Mouse (Mus musculus): ENCODE results near the gene Adamtsl1. TPM values are rescaled to one million over a fixed set of nuclear protein-coding genes. Genes with fewer than 3 reads are reported as not detected.
A peak's percentile ranks its signal among the peaks of the same experiment; 100 is the strongest.

The Adamtsl1 gene
- polyA plus RNA-seq, 1 experiment, result 7.0 TPM

DNA sequence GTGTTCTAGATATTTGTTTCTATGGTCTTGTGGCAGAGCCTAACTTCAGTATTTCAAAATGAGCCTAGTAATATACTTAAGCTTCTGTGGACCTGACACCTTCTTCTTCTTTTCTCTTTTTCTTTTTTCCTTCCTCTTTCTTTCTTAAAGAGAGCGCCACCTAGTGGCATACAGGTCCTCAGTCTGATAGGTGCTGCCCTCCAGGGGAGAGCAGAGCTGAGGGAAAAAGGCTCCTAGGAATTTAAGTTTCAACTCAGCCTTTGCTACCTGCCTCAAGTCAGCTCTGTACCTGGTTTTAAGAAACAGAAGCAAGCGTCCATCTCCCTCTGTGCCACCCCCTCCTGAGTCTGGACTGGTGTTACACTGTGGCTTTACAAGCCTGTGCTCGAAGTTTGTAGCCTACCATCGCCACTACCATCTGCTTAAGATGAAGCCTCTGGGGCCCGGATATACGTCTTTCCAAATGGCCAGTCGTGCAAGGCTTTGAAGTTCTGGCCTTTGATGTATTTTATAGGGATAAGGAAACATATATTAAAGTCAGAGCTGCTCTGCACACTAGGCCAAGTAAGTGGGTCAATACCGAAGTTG, 510.7 kb downstream of the Adamtsl1 start:
- DNase-seq (ENCODE audit: extremely low spot score in 1 of 2, low spot score in 1 of 2), result peak in 1 of 2 experiments; percentile 58

DNA sequence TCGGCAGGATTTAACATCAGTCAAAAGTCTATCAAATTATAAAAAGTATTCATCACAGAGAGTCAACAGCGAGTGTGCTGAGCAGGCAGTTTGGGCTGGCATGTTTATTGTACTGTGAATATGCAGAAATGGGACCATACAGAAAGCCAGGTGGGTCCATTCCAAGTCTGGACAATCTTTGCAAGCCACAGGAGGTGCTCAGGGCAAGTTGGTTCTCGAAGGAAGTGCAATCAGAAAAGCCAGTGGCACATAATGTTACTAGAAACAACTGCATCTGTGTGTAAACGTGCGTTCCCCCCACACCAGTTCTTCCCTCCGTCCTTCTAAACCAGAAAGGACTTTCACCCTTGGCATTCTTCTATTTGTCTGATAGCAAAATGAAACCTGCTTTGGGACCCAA, 515.5 kb downstream of the Adamtsl1 start:
- no peak for DNase-seq (ENCODE audit: extremely low spot score in 1 of 2, low spot score in 1 of 2)

DNA sequence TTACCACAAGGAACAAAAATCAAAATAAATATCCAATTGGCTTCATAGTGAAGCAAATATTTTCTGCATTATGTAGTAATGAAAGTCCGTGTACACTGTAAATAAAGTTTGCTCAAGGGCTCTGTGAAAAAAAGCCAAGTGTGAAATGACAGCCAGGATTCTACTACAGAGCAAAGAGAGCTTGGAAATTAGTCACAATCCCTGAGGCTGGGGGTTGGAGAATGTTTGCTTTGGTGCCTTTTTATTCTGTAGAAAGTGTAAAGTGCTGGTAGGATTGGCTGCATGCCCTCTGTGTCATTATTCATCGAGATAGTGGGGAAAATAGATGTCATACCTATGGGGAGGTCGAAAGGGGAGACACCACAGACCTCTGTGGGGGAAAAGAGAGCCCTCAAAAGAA, 516.2 kb downstream of the Adamtsl1 start:
- DNase-seq (ENCODE audit: extremely low spot score in 1 of 2, low spot score in 1 of 2), result no peak

DNA sequence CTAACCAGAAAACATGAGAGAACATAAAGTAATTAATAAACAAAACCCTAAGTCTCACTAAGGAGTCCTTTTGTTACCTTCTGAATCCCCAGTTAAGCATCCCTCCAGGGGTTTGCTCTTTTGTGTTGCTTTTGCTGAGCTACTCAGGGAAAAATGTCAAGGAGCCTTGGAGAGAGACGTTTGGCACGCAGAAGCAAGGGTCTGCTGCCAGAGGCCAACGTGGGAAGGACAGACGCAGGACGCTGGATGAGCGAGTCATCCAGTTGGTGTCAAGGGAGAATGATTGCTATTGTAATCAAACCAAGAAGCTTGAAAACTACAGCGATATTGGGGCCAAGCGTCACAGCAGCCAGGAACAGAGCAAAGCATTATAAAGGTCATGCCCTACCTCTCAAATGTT, 517.1 kb downstream of the Adamtsl1 start:
- no peak for DNase-seq (ENCODE audit: extremely low spot score in 1 of 2, low spot score in 1 of 2)

DNA sequence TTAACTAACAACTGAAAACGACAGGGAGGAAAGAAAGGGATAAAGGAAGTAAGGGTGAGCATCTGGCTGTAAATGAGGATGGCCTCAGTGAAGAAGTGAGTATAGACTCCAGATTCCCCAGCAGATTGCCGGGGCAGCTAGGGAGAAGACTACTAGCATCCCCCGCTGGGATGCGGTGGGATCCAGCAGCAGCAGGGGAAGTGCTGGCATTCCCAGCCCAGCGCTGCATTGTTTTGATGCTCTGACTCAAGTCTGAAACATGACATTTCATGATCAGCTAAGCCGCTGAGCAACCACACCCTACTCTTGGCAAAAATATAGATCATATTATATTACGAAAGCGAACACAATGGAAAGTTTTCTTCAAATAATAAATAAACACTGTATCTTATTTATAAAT, 526.9 kb downstream of the Adamtsl1 start:
- peak in 1 of 2 experiments; percentile 11 for DNase-seq (ENCODE audit: extremely low spot score in 1 of 2, low spot score in 1 of 2)

DNA sequence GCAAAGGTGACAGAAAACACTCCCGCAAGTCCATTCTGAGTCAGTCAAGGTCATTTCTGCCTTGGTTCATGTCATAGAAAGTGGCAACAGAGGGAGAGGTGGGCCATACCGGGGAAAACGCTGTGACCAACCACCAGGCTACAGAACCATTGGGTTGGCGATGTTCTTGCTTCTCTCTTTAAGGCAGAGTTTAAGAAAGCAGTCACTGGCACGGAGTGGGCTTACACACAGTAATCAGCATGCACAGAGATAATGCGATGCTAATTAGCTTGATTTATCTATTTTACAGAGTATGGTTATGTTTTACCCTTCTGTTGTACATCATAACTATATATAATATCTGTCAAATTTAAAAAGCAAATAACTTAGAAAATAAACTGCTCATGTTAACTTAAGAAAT, 531.5 kb downstream of the Adamtsl1 start:
- no peak for DNase-seq (ENCODE audit: extremely low spot score in 1 of 2, low spot score in 1 of 2)

DNA sequence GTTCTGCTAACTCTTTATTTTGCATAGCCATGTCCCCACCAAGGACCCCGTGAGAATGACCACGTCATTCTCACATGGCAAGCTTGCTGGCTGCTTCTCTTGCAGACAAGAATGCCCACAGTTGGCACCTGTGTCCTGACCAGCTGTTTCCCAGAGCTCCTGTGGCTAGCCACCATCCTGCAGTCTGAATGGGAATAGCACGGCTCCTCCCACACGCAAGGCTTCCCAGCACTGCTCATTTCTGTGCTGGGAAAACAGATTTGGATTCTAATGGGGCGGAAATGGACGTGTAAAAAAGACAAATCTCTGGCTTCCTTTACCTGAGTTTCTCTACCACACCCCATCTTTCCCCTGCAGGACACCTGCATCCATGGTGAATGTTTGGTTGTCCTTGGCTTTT, 531.9 kb downstream of the Adamtsl1 start:
- peak; percentile 14 to 49 for DNase-seq (ENCODE audit: extremely low spot score in 1 of 2, low spot score in 1 of 2)

DNA sequence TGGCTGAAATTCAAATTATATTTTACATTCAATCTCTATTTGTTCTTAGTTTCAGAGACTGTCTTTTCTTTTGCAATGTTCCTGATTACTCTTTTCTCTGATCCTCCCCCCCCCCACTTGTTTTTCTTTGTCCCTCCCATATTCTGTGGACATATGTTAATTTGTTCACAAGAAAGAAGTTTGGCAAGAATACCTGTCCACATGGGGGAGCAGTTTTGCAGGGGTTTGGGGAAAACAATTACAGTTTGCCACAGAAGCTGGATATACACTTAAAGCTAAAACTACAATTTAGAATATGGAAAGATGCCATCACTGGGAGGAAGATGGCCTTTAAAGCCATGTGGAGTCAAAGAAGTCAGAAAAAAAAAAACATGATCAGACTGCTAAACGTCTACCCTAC, 532.9 kb downstream of the Adamtsl1 start:
- DNase-seq (ENCODE audit: extremely low spot score in 1 of 2, low spot score in 1 of 2), result no peak

DNA sequence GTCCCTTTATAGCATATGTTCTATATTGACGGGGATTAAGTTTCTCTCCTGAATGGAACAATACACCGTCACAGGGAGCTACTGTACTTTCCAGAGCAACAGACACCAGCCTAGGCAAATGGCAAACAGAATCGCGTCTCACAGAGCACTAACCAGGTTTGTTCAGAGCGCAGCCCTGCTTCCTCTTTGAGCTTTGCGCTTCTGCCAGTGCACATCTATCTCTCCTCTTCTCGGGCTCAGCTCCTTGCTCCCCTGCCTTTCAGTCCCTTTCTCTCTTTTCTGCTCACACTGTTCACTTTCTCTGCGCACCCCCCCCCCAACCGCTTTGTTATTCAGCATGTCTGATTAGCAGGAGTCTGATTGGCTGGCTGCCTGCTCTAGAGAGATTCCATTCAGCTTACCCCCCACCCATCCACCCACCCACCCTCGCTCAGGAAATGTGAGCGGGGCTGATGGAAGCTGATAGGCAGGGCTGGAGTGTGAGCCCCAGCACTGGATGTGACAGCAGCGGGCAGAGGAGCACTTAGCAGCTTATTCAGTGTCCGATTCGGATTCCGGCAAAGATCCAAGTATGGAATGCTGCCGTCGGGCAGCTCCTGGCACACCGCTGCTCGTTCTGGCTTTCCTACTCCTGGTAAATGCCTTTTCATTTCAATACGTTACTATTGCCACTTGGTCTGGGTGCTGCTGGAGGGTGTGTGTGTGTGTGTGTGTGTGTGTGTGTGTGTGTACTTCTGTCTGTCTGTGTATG, 539.7 kb downstream of the Adamtsl1 start:
- DNase-seq (ENCODE audit: extremely low spot score in 1 of 2, low spot score in 1 of 2), result peak in 1 of 2 experiments; percentile 53

DNA sequence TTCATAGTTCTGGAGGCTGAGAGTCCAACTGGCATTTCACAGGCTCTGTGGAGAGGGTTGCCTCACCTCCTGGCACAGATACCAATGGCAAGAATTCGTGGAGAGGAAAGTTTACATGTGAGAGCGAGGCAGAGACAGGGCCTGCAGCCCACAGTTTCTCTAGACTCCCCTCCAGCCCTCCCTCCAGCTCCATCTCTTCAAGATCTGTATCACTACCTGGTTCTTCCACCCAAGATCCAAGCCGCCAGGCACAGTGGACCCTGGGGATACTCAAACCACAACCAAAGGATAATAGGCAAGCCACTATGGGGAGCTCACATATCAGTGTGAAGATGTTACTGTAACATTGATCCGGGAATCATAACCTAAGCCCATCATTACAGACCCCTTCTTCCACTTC, 546.6 kb downstream of the Adamtsl1 start:
- no peak for DNase-seq (ENCODE audit: extremely low spot score in 1 of 2, low spot score in 1 of 2)

DNA sequence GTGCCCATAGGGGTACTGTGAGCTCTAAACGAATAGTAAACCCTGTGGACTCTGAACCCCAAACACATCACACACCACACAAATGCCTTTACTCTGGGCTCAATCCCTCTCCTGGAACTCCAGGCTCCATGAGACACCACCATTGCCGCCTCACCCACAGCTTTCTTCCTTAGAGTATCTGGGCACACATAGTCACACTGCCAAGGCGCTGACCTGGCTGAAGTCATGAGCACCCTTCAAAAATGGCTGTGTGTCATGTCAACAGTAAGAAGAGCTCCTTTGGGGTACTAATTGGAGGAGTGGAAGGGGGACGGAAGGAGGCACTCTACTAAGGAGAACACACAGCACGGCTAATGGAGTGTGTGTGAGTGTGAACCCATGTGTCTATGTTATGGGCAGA, 554.4 kb downstream of the Adamtsl1 start:
- no peak for DNase-seq (ENCODE audit: extremely low spot score in 1 of 2, low spot score in 1 of 2)

DNA sequence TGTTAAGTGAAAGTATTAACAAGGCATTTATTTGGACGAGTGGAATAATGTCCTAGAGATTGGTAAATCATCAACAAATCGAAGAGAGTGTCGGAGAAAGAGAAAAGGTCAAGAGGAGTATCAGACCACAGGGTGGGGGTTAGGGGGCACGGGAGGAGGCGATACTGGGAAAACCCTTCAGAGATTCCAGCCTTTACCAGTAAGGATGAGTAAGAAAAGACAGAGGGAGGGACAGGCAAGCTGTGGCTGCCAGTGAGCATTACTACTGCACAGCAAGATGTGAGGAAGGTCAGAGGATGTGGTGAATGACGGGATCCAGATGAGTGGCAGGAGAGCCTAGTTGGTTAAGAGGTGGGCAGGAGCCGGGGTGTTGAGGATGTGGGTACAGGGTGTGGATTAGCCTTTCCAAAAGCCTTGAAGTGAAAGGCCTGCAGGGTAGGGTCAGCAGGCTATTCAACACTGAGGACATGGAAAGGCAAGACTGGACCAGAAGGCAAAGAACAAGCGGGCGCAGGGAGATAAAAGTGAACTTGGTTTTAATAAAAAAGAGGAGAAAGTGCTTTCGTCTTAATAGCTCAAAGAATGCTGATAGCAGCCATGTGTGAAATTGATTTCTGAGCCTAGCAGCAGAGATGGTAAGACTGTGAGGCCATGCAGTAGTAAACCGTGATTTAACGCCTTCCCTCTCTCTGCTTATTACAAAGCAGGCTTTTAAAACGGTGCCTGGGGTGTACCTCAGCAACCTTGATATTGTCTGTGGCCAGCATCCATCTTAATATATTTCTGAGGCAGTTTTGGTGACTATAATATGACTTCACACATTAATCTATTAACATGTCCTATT, 555.1 kb downstream of the Adamtsl1 start:
- no peak for DNase-seq (ENCODE audit: extremely low spot score in 1 of 2, low spot score in 1 of 2)

DNA sequence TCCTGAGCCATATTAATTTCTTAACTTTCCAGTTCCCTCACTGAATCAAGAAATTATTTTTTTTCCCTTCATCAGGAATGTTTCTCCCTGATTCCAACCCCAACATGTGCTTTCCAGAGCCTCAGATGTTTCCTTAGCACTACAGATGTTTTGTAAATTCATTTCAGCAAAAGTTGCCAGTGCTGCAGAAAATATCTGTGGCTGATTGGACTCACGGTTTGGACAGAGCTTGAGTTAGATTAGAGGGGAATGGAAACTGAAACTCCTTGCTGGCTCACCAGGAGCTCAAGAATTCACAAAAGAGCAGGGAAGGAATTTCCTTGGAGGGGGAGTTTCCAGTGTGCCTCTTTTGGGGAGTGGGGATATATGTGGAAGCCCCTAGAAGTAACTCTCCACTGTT, 560.9 kb downstream of the Adamtsl1 start:
- no peak for DNase-seq (ENCODE audit: extremely low spot score in 1 of 2, low spot score in 1 of 2)

DNA sequence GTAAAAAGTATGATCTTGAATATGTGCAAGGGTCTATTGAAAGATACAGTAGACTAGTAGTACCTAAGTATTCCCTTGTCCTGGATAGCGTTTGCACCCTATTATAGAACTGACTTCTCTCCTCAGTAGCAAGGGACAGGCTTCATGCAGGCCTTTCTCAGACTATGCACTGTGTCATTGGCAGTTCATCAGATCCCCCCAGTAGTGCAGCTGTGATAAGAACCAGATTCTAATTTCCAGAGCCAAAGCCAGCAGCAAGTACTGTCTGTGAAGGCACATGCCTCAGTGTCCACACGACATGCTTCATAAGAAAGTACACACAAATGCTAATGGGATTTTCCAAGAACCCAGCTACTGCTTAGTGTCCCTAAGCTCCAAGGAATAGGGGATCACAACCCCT, 563.4 kb downstream of the Adamtsl1 start:
- no peak for DNase-seq (ENCODE audit: extremely low spot score in 1 of 2, low spot score in 1 of 2)

DNA sequence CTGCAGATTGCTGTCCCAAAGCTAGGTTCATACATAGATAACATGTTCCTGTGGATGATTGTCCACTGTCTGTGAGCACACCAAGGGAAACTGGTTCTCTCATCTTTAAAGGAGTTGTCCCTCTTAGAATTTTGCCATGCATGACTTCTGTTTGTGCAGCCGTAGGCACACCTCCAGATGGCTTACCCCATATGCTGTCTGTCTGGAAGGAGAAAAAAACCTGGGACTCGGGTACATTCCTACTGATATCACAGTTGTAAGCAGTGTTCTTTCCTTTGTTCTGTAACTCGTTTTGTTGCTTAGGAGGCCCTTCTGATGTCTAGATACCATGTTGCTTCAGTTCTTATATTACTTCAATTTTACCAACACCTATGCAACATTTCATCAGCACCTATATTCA, 563.9 kb downstream of the Adamtsl1 start:
- DNase-seq (ENCODE audit: extremely low spot score in 1 of 2, low spot score in 1 of 2), result peak in 1 of 2 experiments; percentile 37

DNA sequence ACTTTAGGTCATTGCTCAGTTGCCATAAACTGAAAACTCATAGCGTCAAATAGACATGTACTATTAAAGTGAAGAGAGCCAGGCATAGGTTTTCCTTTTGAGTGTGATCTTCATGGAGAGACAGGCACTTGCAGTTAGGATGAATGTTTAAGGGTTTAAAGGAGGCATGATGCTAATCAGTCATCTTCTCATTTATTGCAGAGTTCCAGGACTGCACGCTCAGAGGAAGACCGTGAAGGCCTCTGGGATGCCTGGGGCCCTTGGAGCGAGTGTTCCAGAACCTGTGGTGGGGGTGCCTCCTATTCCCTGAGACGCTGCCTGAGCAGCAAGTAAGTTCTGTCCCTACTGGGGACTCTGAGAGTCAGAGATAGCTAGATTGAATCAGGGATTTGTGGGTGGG, 573.5 kb downstream of the Adamtsl1 start:
- DNase-seq (ENCODE audit: extremely low spot score in 1 of 2, low spot score in 1 of 2), result no peak

DNA sequence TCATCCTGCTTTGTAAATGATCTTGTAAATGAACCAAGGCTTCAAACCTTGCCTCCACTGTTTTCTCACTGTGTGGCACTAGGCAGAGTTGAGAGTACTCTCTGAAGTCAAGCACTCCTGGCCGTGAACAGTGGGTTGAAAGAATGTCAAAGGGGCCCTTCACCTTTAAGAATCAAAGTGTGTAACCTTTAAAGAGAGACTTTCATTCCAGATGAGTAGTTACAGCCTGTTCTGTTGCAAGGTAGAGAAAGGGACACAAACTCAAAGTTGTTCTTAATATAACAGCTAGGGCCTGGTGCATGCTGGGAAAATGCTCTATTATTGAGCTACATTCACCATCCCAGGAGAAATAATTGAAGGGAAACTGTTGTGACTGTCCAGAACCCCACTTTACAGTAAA, 589.2 kb downstream of the Adamtsl1 start:
- DNase-seq (ENCODE audit: extremely low spot score in 1 of 2, low spot score in 1 of 2), result no peak

DNA sequence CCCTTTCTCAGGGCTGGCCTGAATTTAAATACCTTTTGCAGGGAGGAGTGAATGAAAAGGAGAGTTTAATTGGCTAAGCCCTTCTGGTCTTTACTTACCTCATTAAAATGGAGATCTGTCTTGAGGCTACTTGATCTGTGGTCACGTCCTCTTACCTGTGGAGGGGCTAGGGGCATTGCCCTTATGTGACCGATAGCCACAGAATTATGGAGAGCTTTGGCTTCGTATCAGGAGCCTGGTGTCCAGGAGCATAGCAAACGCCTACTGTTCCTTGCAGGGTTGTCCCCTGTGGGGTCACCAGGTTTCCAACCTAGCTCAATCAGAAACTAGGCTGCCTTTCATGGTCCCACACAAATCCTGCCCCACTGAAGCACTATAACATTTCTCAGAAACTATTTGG, 594.4 kb downstream of the Adamtsl1 start:
- no peak for DNase-seq (ENCODE audit: extremely low spot score in 1 of 2, low spot score in 1 of 2)

DNA sequence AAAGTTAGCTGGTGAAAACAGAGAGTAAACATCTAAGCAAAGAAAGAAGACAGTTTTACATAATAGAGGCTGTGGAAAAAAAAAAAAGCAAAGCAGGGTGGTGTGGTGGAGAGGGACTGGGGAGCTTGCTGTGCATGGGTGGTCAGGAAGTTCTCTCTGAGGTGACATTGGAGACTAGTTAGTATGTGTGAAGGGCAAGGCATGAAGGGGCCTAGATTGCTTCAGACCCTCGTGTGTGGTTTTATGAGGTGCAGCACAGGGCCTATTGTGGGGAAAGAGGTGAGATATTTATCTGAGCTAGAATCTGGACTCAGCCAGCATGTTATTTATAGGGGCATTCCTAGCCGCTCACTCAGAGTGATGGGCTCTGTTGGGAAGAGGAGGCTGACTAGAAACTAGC, 605.1 kb downstream of the Adamtsl1 start:
- DNase-seq (ENCODE audit: extremely low spot score in 1 of 2, low spot score in 1 of 2), result peak in 1 of 2 experiments; percentile 6

DNA sequence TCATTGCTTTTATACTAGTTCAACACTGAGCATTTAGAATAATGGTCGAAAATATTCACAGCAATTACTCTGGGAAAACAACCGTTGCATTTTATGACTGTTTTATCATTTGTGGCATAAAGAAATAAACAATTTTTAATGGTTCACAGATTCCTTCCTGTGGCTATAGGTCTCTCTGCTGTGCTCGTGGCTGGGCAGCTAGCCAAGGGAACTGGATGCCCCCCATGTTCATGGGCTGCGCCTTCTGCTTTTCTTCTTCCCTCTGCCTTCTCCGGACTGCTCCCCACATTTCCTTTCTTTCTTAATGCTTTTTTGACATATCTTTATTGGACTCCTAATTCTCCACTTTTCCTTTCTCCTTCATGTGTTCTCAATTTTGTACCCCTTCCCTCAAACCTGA, 608.5 kb downstream of the Adamtsl1 start:
- DNase-seq (ENCODE audit: extremely low spot score in 1 of 2, low spot score in 1 of 2), result no peak

DNA sequence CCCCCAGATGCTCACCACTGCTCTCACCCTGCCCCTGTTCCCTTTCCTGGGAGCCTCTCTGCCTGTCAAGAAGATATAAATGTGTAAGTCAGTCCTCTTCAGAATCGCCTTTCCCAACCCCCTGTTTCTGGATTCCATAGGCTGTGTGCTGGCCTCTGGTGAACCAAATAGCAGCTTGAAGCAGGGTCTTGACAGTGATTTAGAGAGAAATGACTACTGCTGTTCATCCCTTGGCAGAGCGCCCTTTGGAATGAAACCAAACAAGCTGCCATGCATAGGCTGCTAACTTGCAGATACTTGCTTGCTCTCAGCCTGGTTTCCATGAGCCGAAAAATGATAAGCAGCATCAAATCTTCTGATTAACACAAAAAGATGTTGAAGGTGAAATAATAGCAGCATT, 610.4 kb downstream of the Adamtsl1 start:
- DNase-seq (ENCODE audit: extremely low spot score in 1 of 2, low spot score in 1 of 2), result peak in 1 of 2 experiments; percentile 73

DNA sequence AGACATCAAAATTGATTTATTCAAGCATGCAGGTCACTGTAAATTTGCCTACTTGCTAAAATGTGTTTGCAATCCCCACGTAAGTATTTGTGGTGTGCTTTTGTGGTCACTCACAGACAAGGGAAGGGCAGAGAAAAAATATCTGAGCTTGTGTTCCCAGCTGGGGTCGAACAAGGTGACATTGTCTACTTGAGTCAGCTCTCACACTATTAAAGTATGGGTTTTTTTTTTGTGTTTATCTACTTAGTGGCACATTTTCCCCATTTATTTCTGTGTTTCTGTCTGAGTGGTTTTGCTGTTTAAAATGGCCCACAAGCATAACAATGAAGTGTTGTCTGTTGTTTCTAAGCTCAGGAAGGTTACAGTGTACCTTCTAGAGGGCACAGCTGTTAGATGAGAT, 612.7 kb downstream of the Adamtsl1 start:
- no peak for DNase-seq (ENCODE audit: extremely low spot score in 1 of 2, low spot score in 1 of 2)
